Mouse (Mus musculus) stomach, embryonic 14.5 days (tissue): Measurements from ENCODE around the gene Gan. TPM values are rescaled to one million over a fixed set of nuclear protein-coding genes. Genes with fewer than 3 reads are reported as not detected.
A peak's percentile ranks its signal among the peaks of the same experiment; 100 is the strongest.

ENCODE experiments used
- ATAC-seq: fragments of 200-750 bp; cut with Nextera tagmentation; 2 replicates; pipeline ENCODE4 v1.8.0; 2017; ENCODE audit warnings: low read depth, moderate TSS enrichment; ENCODE audit not compliant: insufficient number of reproducible peaks, insufficient read depth, low FRiP score
- H3K27ac ChIP-seq: fragments of 300-500 bp; sonication (generic); 2 replicates; pipeline ENCODE4 v1.5.1; 2014; ENCODE audit warnings: mild to moderate bottlenecking, low read length, moderate library complexity, mixed read lengths
- H3K27me3 ChIP-seq: fragments of 300-500 bp; sonication (generic); 2 replicates; pipeline ENCODE4 v1.6.1; 2014; ENCODE audit warnings: low read length, control low read depth, mixed read lengths; ENCODE audit not compliant: control insufficient read depth, insufficient read depth
- H3K36me3 ChIP-seq: fragments of 300-500 bp; sonication (generic); 2 replicates; pipeline ENCODE4 v1.6.1; 2014; ENCODE audit warnings: mild to moderate bottlenecking, control low read depth, low read length, moderate library complexity, mixed read lengths; ENCODE audit not compliant: control insufficient read depth, insufficient read depth
- H3K4me1 ChIP-seq: fragments of 300-500 bp; sonication (generic); 2 replicates; pipeline ENCODE4 v1.6.1; 2014; ENCODE audit warnings: low read length, control low read depth, mixed read lengths; ENCODE audit not compliant: control insufficient read depth, insufficient read depth
- H3K4me2 ChIP-seq: fragments of 300-500 bp; sonication (generic); replicated peaks from 2 replicates; pipeline ENCODE4 v1.6.1; 2014; ENCODE audit warnings: low read depth, low read length, control low read depth
- H3K4me3 ChIP-seq: fragments of 300-500 bp; sonication (generic); 2 replicates; pipeline ENCODE4 v1.5.1; 2014; ENCODE audit warnings: low read depth, low read length, control low read depth
- H3K9ac ChIP-seq: fragments of 300-500 bp; sonication (generic); replicated peaks from 2 replicates; pipeline ENCODE4 v1.6.1; 2014; ENCODE audit warnings: low read depth, mild to moderate bottlenecking, control low read depth, low read length, moderate library complexity, mixed read lengths
- H3K9me3 ChIP-seq: fragments of 300-500 bp; sonication (generic); 2 replicates; pipeline ENCODE4 v1.6.1; 2016; ENCODE audit warnings: low read depth, low read length, control low read depth; ENCODE audit not compliant: control insufficient read depth
- WGBS: fragments of 180-500 bp; shearing (Covaris S2); extraction: QIAGEN DNeasy Blood & Tissue Kit; methylation state at CpG from one replicate; pipeline ENCODE4 v1.1.7; 2014; 5-methylcytosine and 5-hydroxymethylcytosine counted together
- polyA plus RNA-seq: library from polyadenylated mRNA; unstranded; fragments of >200 nt; fragmentation: Nextera tagmentation; extraction: Ambion mirVana; gene quantifications from 2 replicates; pipeline ENCODE4 v1.2.1, GENCODE M21; 2014

Gene Gan
- polyA plus RNA-seq, 1 experiment from 2014 or later, result 4.2 TPM

DNA sequence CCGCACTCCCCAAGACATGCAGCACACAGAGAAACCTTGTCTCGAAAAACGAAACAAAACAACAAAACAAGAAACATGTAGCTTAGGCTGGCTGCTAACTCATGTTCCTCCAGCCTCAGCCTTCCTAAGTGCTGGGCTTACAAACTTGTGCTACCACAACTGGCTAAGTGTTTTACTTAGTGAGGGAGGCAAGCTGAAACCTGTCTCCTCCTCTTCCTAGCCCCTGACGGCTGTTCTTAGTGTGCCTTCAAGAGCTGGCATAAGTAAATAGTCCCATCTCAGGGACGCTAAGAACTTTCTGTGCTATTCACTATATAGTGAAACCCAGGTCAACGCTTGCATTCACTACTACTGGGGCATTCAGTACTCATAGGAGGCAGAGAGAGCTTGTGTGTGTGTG is 96.6 kb downstream of the Gan start:
- Histone ChIP-seq H3K27ac (no peak overlapping the region), H3K9ac (no peak overlapping the region), H3K27me3 (no peaks in the 10 kb centered on the region), H3K4me2 (no peak overlapping the region), H3K4me3 (no peak overlapping the region), H3K4me1 (peaks cover 11% of the 10 kb centered on the region; the same call in 1 of the 2 replicates), H3K36me3 (no peaks in the 10 kb centered on the region), H3K9me3 (no peaks in the 10 kb centered on the region)
- no peak for ATAC-seq
- 72% methylated on average over 6 of the region's 6 CpGs for WGBS

DNA sequence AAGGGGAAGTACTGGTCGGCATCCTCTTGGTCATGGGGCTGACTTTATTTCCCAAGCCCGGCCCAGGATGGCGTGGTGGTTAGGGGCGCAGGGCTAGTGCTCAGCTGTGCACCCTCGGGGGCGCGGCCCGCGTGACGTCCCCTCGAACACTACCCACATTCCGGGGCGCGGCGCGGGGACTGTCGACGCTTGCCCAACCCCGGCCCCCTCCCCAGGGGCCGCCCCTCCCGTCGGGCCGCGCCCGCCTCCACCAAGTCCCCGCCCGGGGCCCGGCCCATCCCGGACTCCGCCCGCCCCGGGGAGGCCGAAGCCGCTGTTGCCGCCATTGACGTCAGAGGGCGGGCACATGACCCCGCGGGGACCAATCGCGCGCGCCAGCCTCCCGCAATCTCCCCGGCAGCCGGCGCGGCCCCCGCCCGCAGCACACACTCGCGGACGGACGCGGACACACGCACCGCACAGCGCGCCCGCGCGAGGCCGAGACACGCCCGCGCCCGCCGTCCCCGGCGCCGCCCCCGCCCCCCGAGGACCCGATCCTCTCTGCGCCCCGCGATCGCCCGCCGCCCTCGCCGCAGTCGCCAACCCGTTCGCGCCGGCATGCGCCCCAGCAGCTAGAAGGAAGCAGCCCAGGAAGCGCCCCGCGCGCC is 98.5 kb downstream of the Gan start:
- peak; percentile 92 for ATAC-seq
- Histone ChIP-seq H3K9me3 (no peaks in the 10 kb centered on the region), H3K36me3 (no peaks in the 10 kb centered on the region), H3K27me3 (no peaks in the 10 kb centered on the region), H3K4me1 (peaks cover 30% of the 10 kb centered on the region), H3K4me3 (peak overlapping the region; percentile 85), H3K4me2 (peak overlapping the region; percentile 68), H3K27ac (peak overlapping the region; percentile 87), H3K9ac (peak overlapping the region; percentile 98)
- under 1% methylated on average over 52 of the region's 92 CpGs for WGBS

DNA sequence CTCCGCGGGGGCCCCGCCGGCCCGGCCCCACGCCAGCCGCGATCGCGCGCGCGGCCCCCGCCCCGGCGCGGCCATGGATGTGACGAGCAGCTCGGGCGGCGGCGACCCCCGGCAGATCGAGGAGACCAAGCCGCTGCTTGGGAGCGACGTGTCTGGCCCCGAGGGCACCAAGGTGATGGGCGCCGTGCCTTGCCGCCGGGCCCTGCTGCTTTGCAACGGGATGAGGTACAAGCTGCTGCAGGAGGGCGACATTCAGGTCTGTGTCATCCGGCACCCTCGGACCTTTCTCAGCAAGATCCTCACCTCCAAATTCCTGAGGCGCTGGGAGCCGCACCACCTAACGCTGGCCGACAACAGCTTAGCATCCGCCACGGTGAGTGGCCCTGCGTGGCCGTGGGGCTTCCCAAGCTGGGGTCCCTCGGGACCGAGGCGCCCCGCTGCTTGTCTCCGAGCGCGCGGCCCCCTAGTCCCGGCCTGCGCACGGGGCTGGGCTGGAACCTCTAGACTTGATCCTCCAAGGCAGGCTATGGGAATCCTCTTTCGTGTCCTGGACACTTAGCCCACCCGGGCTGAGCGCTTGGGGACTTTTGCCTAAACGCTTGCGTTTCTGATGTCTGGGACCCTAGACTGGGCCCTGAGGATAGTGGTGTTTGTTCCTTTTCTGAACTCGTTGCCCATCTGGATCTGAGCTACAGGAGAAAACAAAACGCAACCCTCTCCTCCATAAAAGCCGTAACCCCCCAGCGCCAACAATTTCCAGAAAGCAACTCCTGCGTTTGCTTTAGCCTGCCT is 99.3 kb downstream of the Gan start, which contains the start of gene Cmip:
TSS of gene Cmip (plus strand) at position 36 of the 792 bp plus-strand sequence.
- peak within 1 kb of the TSS; percentile 68 for H3K4me2 ChIP-seq
- peak within 1 kb of the TSS; percentile 87 for H3K27ac ChIP-seq
- peak within 1 kb of the TSS; percentile 85 for H3K4me3 ChIP-seq
- H3K4me1 ChIP-seq, result peaks cover 37% of the 10 kb centered on the region
- H3K27me3 ChIP-seq, result no peaks in the 10 kb centered on the region
- no peaks in the 10 kb centered on the region for H3K36me3 ChIP-seq
- H3K9ac ChIP-seq, result peak within 1 kb of the TSS; percentile 98
- peak; percentile 6; the same call in 1 of the 2 replicates for ATAC-seq
- WGBS, result under 1% methylated on average over 64 of the region's 65 CpGs
- H3K9me3 ChIP-seq, result no peaks in the 10 kb centered on the region

DNA sequence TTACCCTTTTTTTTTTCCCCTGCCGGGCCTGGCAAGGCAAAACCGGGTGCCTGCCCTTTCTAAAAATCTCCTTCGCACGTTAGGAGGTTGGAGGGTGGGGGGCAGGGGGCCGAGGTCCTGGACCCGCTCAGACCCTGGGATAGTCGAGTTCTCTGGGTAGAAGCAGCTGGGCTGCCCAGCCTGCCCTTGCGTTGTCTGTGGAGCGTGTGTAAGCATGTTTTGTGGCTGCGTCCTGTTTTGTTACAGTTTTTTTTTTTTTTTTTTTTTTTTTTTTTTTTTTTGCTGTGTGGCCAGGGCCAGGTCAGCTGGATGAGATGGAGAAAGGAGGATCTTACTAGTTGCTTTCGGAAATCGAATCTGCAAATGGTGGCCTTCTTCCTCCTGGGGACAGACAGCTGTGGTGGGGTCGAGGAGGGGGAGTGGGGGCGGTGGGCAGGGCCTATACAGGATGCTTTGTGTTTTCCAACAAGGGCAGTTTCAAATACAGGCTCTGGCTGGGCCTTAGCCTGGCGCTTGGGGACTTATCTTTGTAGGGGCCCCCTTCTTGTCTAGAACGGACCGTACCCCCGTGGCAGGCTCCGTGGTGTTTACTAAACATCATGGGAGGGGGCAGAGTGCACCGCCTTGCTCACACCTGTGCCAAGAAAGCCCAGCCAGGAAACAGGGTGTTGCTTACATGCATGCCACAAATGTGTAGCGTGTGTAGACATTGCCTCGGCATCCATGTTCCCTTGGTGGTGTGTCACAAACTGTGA is 100.1 kb downstream of the Gan start:
- H3K27me3 ChIP-seq, result no peaks in the 10 kb centered on the region
- no peaks in the 10 kb centered on the region for H3K9me3 ChIP-seq
- peak overlapping the region; percentile 68 for H3K4me2 ChIP-seq
- 4% methylated on average over 22 of the region's 22 CpGs for WGBS
- peaks cover 45% of the 10 kb centered on the region for H3K4me1 ChIP-seq
- no peaks in the 10 kb centered on the region for H3K36me3 ChIP-seq
- H3K4me3 ChIP-seq, result peak overlapping the region; percentile 85
- peak overlapping the region; percentile 87 for H3K27ac ChIP-seq
- ATAC-seq, result no peak
- H3K9ac ChIP-seq, result peak overlapping the region; percentile 98

DNA sequence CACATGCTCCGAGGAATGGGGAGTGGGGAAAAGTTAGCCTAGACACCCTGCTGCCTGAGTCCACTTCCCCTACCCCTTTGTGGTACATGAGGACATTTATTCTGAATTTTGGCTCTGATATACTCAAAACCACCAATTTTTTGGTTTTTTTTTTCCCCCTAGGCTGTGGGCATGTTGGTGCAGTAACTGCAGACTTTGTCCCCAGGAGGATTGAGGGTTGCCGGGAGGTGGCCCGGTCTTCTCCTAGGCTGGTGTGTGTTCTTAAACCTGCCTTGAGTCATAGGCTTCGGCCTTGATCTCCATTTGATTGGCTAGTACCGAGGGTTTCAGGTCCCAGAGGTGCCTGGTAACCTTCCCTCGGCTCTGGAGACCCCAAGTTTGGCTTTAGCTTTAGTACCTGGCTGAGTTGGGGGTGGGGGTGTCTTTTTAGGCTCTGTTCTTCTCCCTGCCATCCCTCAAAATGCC is 100.7 kb downstream of the Gan start:
- Histone ChIP-seq H3K9me3 (no peaks in the 10 kb centered on the region), H3K36me3 (no peaks in the 10 kb centered on the region), H3K4me3 (peak overlapping the region; percentile 85), H3K4me2 (peak overlapping the region; percentile 68), H3K4me1 (peaks cover 47% of the 10 kb centered on the region), H3K27me3 (no peaks in the 10 kb centered on the region), H3K27ac (peak overlapping the region; percentile 87), H3K9ac (peak overlapping the region; percentile 98)
- 41% methylated on average over 6 of the region's 6 CpGs for WGBS
- ATAC-seq, result no peak

DNA sequence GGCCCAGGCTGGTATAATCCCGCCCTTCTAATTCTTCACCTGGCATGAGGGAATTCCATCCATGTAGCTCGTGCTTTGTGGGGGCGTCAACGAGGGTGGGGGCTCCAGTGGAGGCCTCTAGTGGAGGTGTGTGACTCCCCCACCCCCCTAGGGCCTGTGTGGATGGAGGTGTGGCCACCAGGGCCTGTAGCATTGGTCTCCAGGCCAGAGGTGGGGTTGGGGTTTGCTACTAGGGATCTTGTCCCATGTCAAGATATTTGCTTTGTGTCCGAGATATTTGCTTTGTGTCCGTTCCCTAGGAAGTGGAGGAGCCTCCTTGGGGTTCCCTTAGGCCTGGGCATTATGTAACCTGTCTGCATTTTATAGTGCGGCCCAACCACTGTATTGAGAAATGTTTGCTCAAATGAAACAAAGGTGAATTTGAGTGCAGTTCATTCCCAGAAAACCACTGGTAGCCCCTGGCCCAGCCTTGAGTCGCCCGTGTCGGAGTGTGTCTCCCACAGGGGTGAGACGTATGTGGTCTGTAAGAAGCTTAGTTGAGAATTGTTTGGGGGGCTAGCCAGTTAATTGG is 101.6 kb downstream of the Gan start:
- peak overlapping the region; percentile 68 for H3K4me2 ChIP-seq
- H3K4me1 ChIP-seq, result peaks cover 47% of the 10 kb centered on the region
- H3K9ac ChIP-seq, result no peak overlapping the region
- no peaks in the 10 kb centered on the region for H3K9me3 ChIP-seq
- H3K27ac ChIP-seq, result peak overlapping the region; percentile 87; the same call in 1 of the 2 replicates
- no peaks in the 10 kb centered on the region for H3K36me3 ChIP-seq
- 52% methylated on average over 11 of the region's 11 CpGs for WGBS
- peak overlapping the region; percentile 85 for H3K4me3 ChIP-seq
- no peaks in the 10 kb centered on the region for H3K27me3 ChIP-seq
- no peak for ATAC-seq

DNA sequence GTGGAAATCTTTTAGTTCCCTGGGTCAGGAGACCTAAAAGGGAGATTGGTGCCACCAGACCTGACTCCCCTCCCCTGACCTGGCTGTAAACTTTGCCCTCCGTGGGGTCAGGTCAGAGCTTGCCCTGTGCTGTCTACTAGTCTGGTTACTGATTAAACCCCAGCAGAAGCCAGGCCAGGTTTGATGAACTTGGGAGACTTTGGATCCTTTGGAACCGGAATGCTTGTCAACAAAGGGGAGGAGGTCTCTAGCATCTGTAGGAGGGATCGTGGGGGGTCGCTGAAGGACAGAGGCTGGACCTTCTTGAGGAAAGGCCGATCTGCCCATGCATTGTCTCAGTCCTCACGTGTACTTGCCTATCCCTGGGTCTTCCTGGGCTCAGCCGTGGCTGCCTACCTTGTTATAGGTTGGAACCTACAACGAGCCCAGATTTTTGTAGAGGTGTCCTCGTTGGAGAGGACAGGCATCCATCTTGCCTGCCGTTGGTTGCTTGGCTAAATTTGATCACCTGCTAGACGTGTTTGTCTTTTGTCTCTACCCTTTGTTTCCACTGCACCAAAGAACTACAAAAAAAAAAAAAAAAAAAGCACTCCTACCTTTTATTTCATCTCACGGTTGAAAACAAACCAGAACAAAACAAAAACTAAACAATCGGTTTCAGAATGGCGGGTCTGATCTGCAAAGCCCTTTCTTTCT is 102.4 kb downstream of the Gan start:
- peak overlapping the region; percentile 8; the same call in 1 of the 2 replicates for H3K4me3 ChIP-seq
- 32% methylated on average over 14 of the region's 14 CpGs for WGBS
- peaks cover 47% of the 10 kb centered on the region for H3K4me1 ChIP-seq
- ATAC-seq, result no peak
- H3K36me3 ChIP-seq, result no peaks in the 10 kb centered on the region
- 0 out of 2 replicates have a peak overlapping the region, but pooled peaks have one; percentile 15 for H3K27ac ChIP-seq
- H3K27me3 ChIP-seq, result no peaks in the 10 kb centered on the region
- H3K4me2 ChIP-seq, result peak overlapping the region; percentile 68
- no peak overlapping the region; the same call in 1 of the 2 replicates for H3K9ac ChIP-seq
- H3K9me3 ChIP-seq, result no peaks in the 10 kb centered on the region
